In genomic region chr4:34234204-34234603, GRCm38 (mm10) we compare ENCODE assay signal across 14 mouse cellular contexts.
DNase-seq lines count a peak whose midpoint lies in the region; ATAC-seq and TF ChIP-seq lines count a peak whose summit lies in the region.
"Had no signal": no experiment of that assay in that cellular context is flagged by ENCODE, and none has a peak within 500 bp of the region (broad histone marks: within the 10 kb centered on the region; RNA-seq: fewer than 3 reads in every experiment).

No protein-coding gene starts in this region.

- WGBS in limb, embryonic 11.5 days, result 35% methylated on average over 11 of the region's 11 CpGs
- 46% methylated on average over 11 of the region's 11 CpGs for WGBS in limb, embryonic 10.5 days
- 19% methylated on average over 11 of the region's 11 CpGs for WGBS in kidney, adult 2 months

- TF ChIP-seq POLR2A in kidney, adult 2 months (IDR thresholded peaks at IDR 0.05; ENCODE audit: low read depth, low read length), result no peak

- H3K9ac ChIP-seq in limb, embryonic 11.5 days (ENCODE audit: low read length), result no peak overlapping the region
- H3K9ac ChIP-seq: embryonic facial prominence, embryonic 12.5 days; liver, embryonic 15.5 days had no signal

- no peak for TF ChIP-seq CTCF in kidney, adult 2 months (conservative IDR thresholded peaks at IDR 0.05; ENCODE audit: insufficient read depth, insufficient read length, low read depth, low read length)

- H3K9me3 ChIP-seq in limb, embryonic 11.5 days (ENCODE audit: control insufficient read depth, low read length), result no peaks in the 10 kb centered on the region
- no peaks in the 10 kb centered on the region for H3K9me3 ChIP-seq in limb, embryonic 10.5 days (replicated peaks)
- H3K9me3 ChIP-seq: embryonic facial prominence, embryonic 12.5 days; liver, embryonic 15.5 days had no signal

- H3K4me1 ChIP-seq in limb, embryonic 11.5 days (ENCODE audit: control insufficient read depth, insufficient read depth, low read length), result 0 out of 2 replicates have a peak, but pooled peaks cover 2% of the 10 kb centered on the region
- peaks cover 18% of the 10 kb centered on the region for H3K4me1 ChIP-seq in limb, embryonic 10.5 days
- no peaks in the 10 kb centered on the region for H3K4me1 ChIP-seq in kidney, adult 2 months (ENCODE audit: control insufficient read depth, insufficient read depth, low read length)
- H3K4me1 ChIP-seq: embryonic facial prominence, embryonic 12.5 days; liver, embryonic 15.5 days had no signal

- peak; percentile 34 for DNase-seq in limb, embryonic 11.5 days (ENCODE audit: low spot score)
- DNase-seq in limb, embryonic 10.5 days (ENCODE audit: low spot score), result no peak
- peak; percentile 65 for DNase-seq in adrenal gland, adult 2 months
- DNase-seq in kidney, adult 2 months, result peak; percentile 61
- DNase-seq in kidney, postnatal 4 days, result peak; percentile 71 to 76
- no peak for DNase-seq in urinary bladder, postnatal 10 days (ENCODE audit: low spot score)
- DNase-seq in thymus, postnatal 36 days, result no peak
- DNase-seq in urinary bladder, adult 18-20 months (ENCODE audit: low spot score in 2 of 2), result no peak
- DNase-seq: cerebellum, adult 8-10 months; retina, postnatal 1 day; spleen, adult 18-20 months had no signal

- no peak overlapping the region for H3K4me2 ChIP-seq in limb, embryonic 11.5 days (ENCODE audit: low read depth, severe bottlenecking)
- H3K4me2 ChIP-seq: embryonic facial prominence, embryonic 12.5 days; liver, embryonic 15.5 days had no signal

- H3K36me3 ChIP-seq in limb, embryonic 11.5 days (ENCODE audit: control insufficient read depth, insufficient read depth, low read length), result no peaks in the 10 kb centered on the region
- H3K36me3 ChIP-seq in limb, embryonic 10.5 days, result no peaks in the 10 kb centered on the region
- H3K36me3 ChIP-seq in kidney, adult 2 months (ENCODE audit: control insufficient read depth, insufficient read depth, low read length), result no peaks in the 10 kb centered on the region
- H3K36me3 ChIP-seq: embryonic facial prominence, embryonic 12.5 days; liver, embryonic 15.5 days had no signal

- no peak for ATAC-seq in limb, embryonic 11.5 days (ENCODE audit: insufficient number of reproducible peaks, low FRiP score, low TSS enrichment, low read depth)

- H3K27ac ChIP-seq in limb, embryonic 11.5 days (replicated peaks; ENCODE audit: low read depth, low read length), result no peak overlapping the region
- no peak overlapping the region for H3K27ac ChIP-seq in limb, embryonic 10.5 days
- H3K27ac ChIP-seq in kidney, adult 2 months (ENCODE audit: insufficient read depth, low read depth, low read length), result no peak overlapping the region
- H3K27ac ChIP-seq: embryonic facial prominence, embryonic 12.5 days; liver, embryonic 15.5 days had no signal

- H3K27me3 ChIP-seq in limb, embryonic 11.5 days (ENCODE audit: control insufficient read depth, insufficient read depth, low read length), result no peaks in the 10 kb centered on the region
- H3K27me3 ChIP-seq in limb, embryonic 10.5 days (ENCODE audit: low read depth, poor library complexity, severe bottlenecking), result no peaks in the 10 kb centered on the region
- no peaks in the 10 kb centered on the region; the same call in 1 of the 2 replicates for H3K27me3 ChIP-seq in kidney, adult 2 months (replicated peaks; ENCODE audit: control insufficient read depth, insufficient read depth, low read length)
- H3K27me3 ChIP-seq: embryonic facial prominence, embryonic 12.5 days; liver, embryonic 15.5 days had no signal

- H3K4me3 ChIP-seq in limb, embryonic 11.5 days (ENCODE audit: low read depth, low read length), result no peak overlapping the region
- no peak overlapping the region for H3K4me3 ChIP-seq in limb, embryonic 10.5 days
- H3K4me3 ChIP-seq in kidney, adult 2 months (ENCODE audit: insufficient read depth, low read depth, low read length), result no peak overlapping the region
- H3K4me3 ChIP-seq: embryonic facial prominence, embryonic 12.5 days; liver, embryonic 15.5 days; megakaryocyte, embryonic 14.5 days had no signal

Comparison
In these comparisons a context has a peak if more than half of its experiments do, and no peak if none do; other contexts are left out.
1. DNase-seq: peak in limb, embryonic 11.5 days (single experiment), adrenal gland, adult 2 months (single experiment), kidney, adult 2 months (single experiment) and kidney, postnatal 4 days (2 of 2); none in limb, embryonic 10.5 days (single experiment), urinary bladder, postnatal 10 days (single experiment), thymus, postnatal 36 days (0 of 2) and urinary bladder, adult 18-20 months (0 of 2).